Mouse (Mus musculus) liver, adult 2 months (tissue): ENCODE results near the gene Zfp213.

ENCODE experiments used
- CTCF ChIP-seq: fragments of 200-500 bp; IDR thresholded peaks from 2 replicates; pipeline ENCODE4 v1.5.1; 2011; ENCODE audit warnings: low read depth, low read length, control low read depth
- POLR2A ChIP-seq: fragments of 200-500 bp; IDR thresholded peaks from 2 replicates; pipeline ENCODE4 v1.6.1; 2011; ENCODE audit warnings: low read length, control low read depth; ENCODE audit not compliant: insufficient read depth; ENCODE audit errors: extremely low read depth

- TF ChIP-seq CTCF (no peak), POLR2A (no peak)
Measured at GRCm38 (mm10) chr17:23554321-23554720, 9.7 kb downstream of the Zfp213 start.
